Comparison of ENCODE assay signal across 29 mouse cellular contexts in genomic region chr2:19055500-19055899, GRCm38 (mm10). TPM values are rescaled to one million over a fixed set of nuclear protein-coding genes. Genes with fewer than 3 reads are reported as not detected.
DNase-seq lines count a peak whose midpoint lies in the region; ATAC-seq and TF ChIP-seq lines count a peak whose summit lies in the region.
"Had no signal": no experiment of that assay in that cellular context is flagged by ENCODE, and none has a peak within 500 bp of the region (broad histone marks: within the 10 kb centered on the region; RNA-seq: fewer than 3 reads in every experiment).

No protein-coding gene starts in this region.

- H3K4me1 ChIP-seq in heart, embryonic 10.5 days, result no peaks in the 10 kb centered on the region
- peaks cover 4 to 28% of the 10 kb centered on the region in 2 experiments for H3K4me1 ChIP-seq in MEL (ENCODE audit: control insufficient read depth in 1 of 2, insufficient read depth in 2 of 2, low read length in 2 of 2)
- H3K4me1 ChIP-seq in kidney, adult 2 months (ENCODE audit: control insufficient read depth, insufficient read depth, low read length), result peaks cover 7% of the 10 kb centered on the region
- H3K4me1 ChIP-seq: embryonic facial prominence, embryonic 13.5 days; forebrain, embryonic 13.5 days; heart, embryonic 13.5 days; hindbrain, embryonic 12.5 days; midbrain, embryonic 13.5 days; neural tube, embryonic 12.5 days had no signal

- H3K79me2 ChIP-seq in MEL (ENCODE audit: control insufficient read depth, insufficient read depth, low read length, poor library complexity), result no peaks in the 10 kb centered on the region

- TF ChIP-seq CTCF in MEL (IDR thresholded peaks at IDR 0.05 in 2 of 3, conservative IDR thresholded peaks at IDR 0.05 in 1 of 3; ENCODE audit: control insufficient read depth in 1 of 3, insufficient read depth in 1 of 3, low read depth in 2 of 3, low read length in 3 of 3, poor library complexity in 1 of 3, severe bottlenecking in 1 of 3), result no peak
- TF ChIP-seq CTCF in kidney, adult 2 months (conservative IDR thresholded peaks at IDR 0.05; ENCODE audit: insufficient read depth, insufficient read length, low read depth, low read length), result no peak

- H3K27me3 ChIP-seq in heart, embryonic 10.5 days (ENCODE audit: insufficient read depth, poor library complexity, severe bottlenecking), result no peaks in the 10 kb centered on the region
- no peaks in the 10 kb centered on the region for H3K27me3 ChIP-seq in MEL (ENCODE audit: control insufficient read depth in 1 of 2, insufficient read depth in 2 of 2, low read length in 2 of 2)
- H3K27me3 ChIP-seq in kidney, adult 2 months (replicated peaks; ENCODE audit: control insufficient read depth, insufficient read depth, low read length), result no peaks in the 10 kb centered on the region
- H3K27me3 ChIP-seq: embryonic facial prominence, embryonic 13.5 days; forebrain, embryonic 13.5 days; heart, embryonic 13.5 days; hindbrain, embryonic 12.5 days; lung, embryonic 15.5 days; midbrain, embryonic 13.5 days; neural tube, embryonic 12.5 days; Patski had no signal

- TF ChIP-seq EP300 in MEL (IDR thresholded peaks at IDR 0.05; ENCODE audit: low read depth in 1 of 2, low read length in 2 of 2), result peak; percentile 78 to 85

- no peaks in the 10 kb centered on the region for H3K36me3 ChIP-seq in heart, embryonic 10.5 days
- peaks cover 0 to 24% of the 10 kb centered on the region in 2 experiments; a peak in 2 of 4 replicates for H3K36me3 ChIP-seq in MEL (ENCODE audit: control insufficient read depth in 1 of 2, insufficient read depth in 2 of 2, low read length in 2 of 2)
- no peaks in the 10 kb centered on the region for H3K36me3 ChIP-seq in kidney, adult 2 months (ENCODE audit: control insufficient read depth, insufficient read depth, low read length)
- H3K36me3 ChIP-seq: embryonic facial prominence, embryonic 13.5 days; heart, embryonic 13.5 days; hindbrain, embryonic 12.5 days; limb, embryonic 10.5 days; liver, embryonic 15.5 days; lung, embryonic 15.5 days; midbrain, embryonic 13.5 days; neural tube, embryonic 12.5 days had no signal

- H3K27ac ChIP-seq in heart, embryonic 10.5 days, result no peak overlapping the region
- peak overlapping the region; percentile 58 for H3K27ac ChIP-seq in MEL (ENCODE audit: control insufficient read depth, low read depth, low read length)
- no peak overlapping the region for H3K27ac ChIP-seq in kidney, adult 2 months (ENCODE audit: insufficient read depth, low read depth, low read length)
- H3K27ac ChIP-seq: embryonic facial prominence, embryonic 13.5 days; forebrain, embryonic 13.5 days; gastrocnemius, adult 2 months; heart, embryonic 13.5 days; hindbrain, embryonic 12.5 days; limb, embryonic 10.5 days; liver, embryonic 15.5 days; lung, embryonic 15.5 days; midbrain, embryonic 13.5 days; neural tube, embryonic 12.5 days had no signal

- no peak overlapping the region for H3K4me3 ChIP-seq in heart, embryonic 10.5 days
- H3K4me3 ChIP-seq in MEL (ENCODE audit: control insufficient read depth in 1 of 2, insufficient read depth in 1 of 2, low read depth in 2 of 2, low read length in 2 of 2), result no peak overlapping the region
- H3K4me3 ChIP-seq in kidney, adult 2 months (ENCODE audit: insufficient read depth, low read depth, low read length), result no peak overlapping the region
- H3K4me3 ChIP-seq: embryonic facial prominence, embryonic 13.5 days; erythroblast, embryonic 14.5 days; forebrain, embryonic 13.5 days; gastrocnemius, adult 2 months; heart, embryonic 13.5 days; hindbrain, embryonic 12.5 days; limb, embryonic 10.5 days; liver, embryonic 15.5 days; lung, embryonic 15.5 days; midbrain, embryonic 13.5 days; neural tube, embryonic 12.5 days had no signal

- no peak for TF ChIP-seq POLR2A in MEL (IDR thresholded peaks at IDR 0.05; ENCODE audit: control insufficient read depth in 1 of 2, insufficient read depth in 1 of 2, low read depth in 1 of 2, low read length in 2 of 2, poor library complexity in 1 of 2)
- TF ChIP-seq POLR2A in kidney, adult 2 months (IDR thresholded peaks at IDR 0.05; ENCODE audit: low read depth, low read length), result no peak

- no peak for TF ChIP-seq RAD21 in MEL (IDR thresholded peaks at IDR 0.05; ENCODE audit: low read depth, low read length)

- peak; percentile 86 for ATAC-seq in granulocyte monocyte progenitor cell, adult 5-6 weeks (replicated peaks; ENCODE audit: poor library complexity, severe bottlenecking)
- peak; percentile 51 for ATAC-seq in neutrophil, adult 5-6 weeks (ENCODE audit: extremely low read depth, insufficient number of reproducible peaks, low FRiP score, poor library complexity, severe bottlenecking)
- ATAC-seq: forebrain, embryonic 13.5 days; midbrain, embryonic 13.5 days; Patski had no signal

- 68% methylated on average over 2 of the region's 2 CpGs for WGBS in heart, embryonic 10.5 days
- 78% methylated on average over 2 of the region's 2 CpGs for WGBS in kidney, adult 2 months

- no peaks in the 10 kb centered on the region for H3K9me3 ChIP-seq in heart, embryonic 10.5 days
- H3K9me3 ChIP-seq in MEL (replicated peaks; ENCODE audit: insufficient read depth, low read length), result no peaks in the 10 kb centered on the region
- H3K9me3 ChIP-seq: embryonic facial prominence, embryonic 13.5 days; heart, embryonic 13.5 days; hindbrain, embryonic 12.5 days; limb, embryonic 10.5 days; liver, embryonic 15.5 days; lung, embryonic 15.5 days; midbrain, embryonic 13.5 days; neural tube, embryonic 12.5 days had no signal

- peak; percentile 88 for DNase-seq in heart, adult 11 months
- DNase-seq in heart, embryonic 10.5 days (ENCODE audit: low spot score), result no peak
- DNase-seq in MEL (ENCODE audit: low read depth, low spot score), result peak; percentile 89
- no peak for DNase-seq in embryo, embryonic 10.5 days (ENCODE audit: low spot score)
- no peak for DNase-seq in kidney, adult 2 months
- DNase-seq: adrenal gland, adult 8-10 months; cerebellum, postnatal 10 days; gastrocnemius, adult 2 months; heart, postnatal 14 days; kidney, adult 11 months; kidney, postnatal 4 days; liver; retina, postnatal 1 day; right cerebral cortex, postnatal 25 days; spleen, adult 18-20 months; thymus, postnatal 25 days had no signal

- 0 out of 2 replicates have a peak overlapping the region, but pooled peaks have one; percentile 4 for H3K9ac ChIP-seq in MEL (ENCODE audit: control insufficient read depth, low read depth, low read length, poor library complexity, severe bottlenecking)
- H3K9ac ChIP-seq: embryonic facial prominence, embryonic 13.5 days; forebrain, embryonic 13.5 days; heart, embryonic 13.5 days; hindbrain, embryonic 12.5 days; liver, embryonic 15.5 days; lung, embryonic 15.5 days; midbrain, embryonic 13.5 days; neural tube, embryonic 12.5 days had no signal

TF ChIP-seq in MEL, 35 proteins besides CTCF, POLR2A, EP300 and RAD21 (continues in another document):
- TF ChIP-seq TCF12 (IDR thresholded peaks at IDR 0.05; ENCODE audit: low read depth, low read length), result peak; percentile 69; the same call in 1 of the 2 replicates
- TF ChIP-seq MXI1 (IDR thresholded peaks at IDR 0.05; ENCODE audit: low read depth, low read length), result no peak
- TF ChIP-seq NELFE (IDR thresholded peaks at IDR 0.05; ENCODE audit: low read depth, low read length), result no peak
- no peak for TF ChIP-seq ZKSCAN1 (IDR thresholded peaks at IDR 0.05; ENCODE audit: low read depth, low read length)
- no peak for TF ChIP-seq NRF1 (IDR thresholded peaks at IDR 0.05; ENCODE audit: insufficient read depth, low read depth, low read length, poor library complexity, severe bottlenecking)
- TF ChIP-seq RCOR1 (IDR thresholded peaks at IDR 0.05; ENCODE audit: low read depth, low read length), result 0 out of 2 replicates have a peak, but pooled peaks have one; percentile 39
- no peak for TF ChIP-seq USF2 (IDR thresholded peaks at IDR 0.05; ENCODE audit: borderline replicate concordance in 1 of 2, insufficient read depth in 1 of 2, low read depth in 1 of 2, low read length in 2 of 2)
- no peak for TF ChIP-seq MAZ (IDR thresholded peaks at IDR 0.05; ENCODE audit: low read depth, low read length)
- no peak for TF ChIP-seq ZC3H11A (IDR thresholded peaks at IDR 0.05; ENCODE audit: low read depth, low read length)
- TF ChIP-seq MYB (IDR thresholded peaks at IDR 0.05; ENCODE audit: low read depth, low read length), result no peak
- peak; percentile 43; the same call in 1 of the 2 replicates for TF ChIP-seq SIN3A (IDR thresholded peaks at IDR 0.05; ENCODE audit: low read length)
- TF ChIP-seq KAT2A (conservative IDR thresholded peaks at IDR 0.05; ENCODE audit: low read depth, low read length), result no peak
- no peak for TF ChIP-seq ZMIZ1 (IDR thresholded peaks at IDR 0.05; ENCODE audit: low read depth, low read length)
- no peak for TF ChIP-seq CHD2 (IDR thresholded peaks at IDR 0.05; ENCODE audit: low read length)
- TF ChIP-seq MEF2A (IDR thresholded peaks at IDR 0.05; ENCODE audit: extremely low read depth, insufficient replicate concordance, low read depth, low read length, poor library complexity, severe bottlenecking), result peak; percentile 82; the same call in 1 of the 2 replicates
- TF ChIP-seq E2F4 (IDR thresholded peaks at IDR 0.05; ENCODE audit: borderline replicate concordance, low read depth, low read length), result no peak
- no peak for TF ChIP-seq MAFK (IDR thresholded peaks at IDR 0.05; ENCODE audit: borderline replicate concordance, low read depth, low read length)
- no peak for TF ChIP-seq GABPA (IDR thresholded peaks at IDR 0.05; ENCODE audit: low read depth, low read length)

RNA-seq across cellular contexts. Expression of gene 4930426L09Rik, which starts 57.4 kb away (rescaled TPM):
- polyA plus RNA-seq in heart, embryonic 10.5 days (2016; fragmentation: Nextera tagmentation; extraction: Ambion mirVana), result 0.18 and 0.38 TPM in 2 replicates
- total RNA-seq in MEL (2012; rRNA removed), result 0.12 and 0.13 TPM in 2 replicates
- under 1 TPM in 1 of 2 experiments, not detected in 1; 0.19 TPM for polyA plus RNA-seq in MEL (2012; ENCODE audit: insufficient read depth in 1 of 2, insufficient read length in 2 of 2, low read depth in 1 of 2, low replicate concordance in 2 of 2, missing spikeins in 1 of 2)
- total RNA-seq in granulocyte monocyte progenitor cell, adult 5-6 weeks (2014; fragmentation: Nextera tagmentation), result 1.3 TPM in 1 of 2 replicates, not detected in the other
- 0.62 TPM in 1 of 2 replicates, not detected in the other for total RNA-seq in granulocyte monocyte progenitor cell, adult 5-6 weeks (2017)
- total RNA-seq in neutrophil, adult 5-6 weeks (2017), result 3.1 and 3.7 TPM in 2 replicates
- polyA plus RNA-seq in kidney, adult 2 months (2012; rRNA removed), result 0.38 and 0.56 TPM in 2 replicates
- total RNA-seq: gastrocnemius, adult 2 months had no signal
- polyA plus RNA-seq: erythroblast, embryonic 14.5 days had no signal

RNA-seq across cellular contexts. Expression of gene Pip4k2a, which starts 57.6 kb away (rescaled TPM):
- polyA plus RNA-seq in heart, embryonic 10.5 days (2016; fragmentation: Nextera tagmentation; extraction: Ambion mirVana), result 7.4 and 12.0 TPM in 2 replicates
- total RNA-seq in MEL (2012; rRNA removed), result 7.9 and 11.7 TPM in 2 replicates
- polyA plus RNA-seq in MEL (2012; ENCODE audit: insufficient read depth in 1 of 2, insufficient read length in 2 of 2, low read depth in 1 of 2, low replicate concordance in 2 of 2, missing spikeins in 1 of 2), result 10 to 100 TPM in 1 of 2 experiments, not detected in 1; 48.5 TPM
- total RNA-seq in granulocyte monocyte progenitor cell, adult 5-6 weeks (2014; fragmentation: Nextera tagmentation), result 29.3 TPM in 2 replicates
- total RNA-seq in granulocyte monocyte progenitor cell, adult 5-6 weeks (2017), result 15.6 and 16.7 TPM in 2 replicates
- 69.7 and 73.9 TPM in 2 replicates for total RNA-seq in neutrophil, adult 5-6 weeks (2017)
- 5.6 and 7.1 TPM in 2 replicates for polyA plus RNA-seq in kidney, adult 2 months (2012; rRNA removed)

Comparison
In these comparisons a context has a peak if more than half of its experiments do, and no peak if none do; other contexts are left out.
1. DNase-seq: peak in heart, adult 11 months (single experiment) and MEL (single experiment); none in heart, embryonic 10.5 days (single experiment), embryo, embryonic 10.5 days (single experiment) and kidney, adult 2 months (single experiment).